Mouse (Mus musculus) neural tube, embryonic 11.5 days (tissue): ENCODE data around the gene Ttc21b. TPM values are rescaled to one million over a fixed set of nuclear protein-coding genes. Genes with fewer than 3 reads are reported as not detected.

Experiments used
- polyA plus RNA-seq: library from polyadenylated mRNA; unstranded; fragments of >200 nt; fragmentation: Nextera tagmentation; extraction: Ambion mirVana; gene quantifications from 2 replicates; pipeline ENCODE4 v1.2.1, GENCODE M21; 2014

Gene Ttc21b
- polyA plus RNA-seq, 1 experiment from 2014 or later, result 15.3 TPM

Other genes with a start within 250 kb of the Ttc21b start
- gene Galnt3, start 131.6 kb downstream of the Ttc21b start, polyA plus RNA-seq, result 0.34 and 0.45 TPM in 2 replicates
- gene Scn1a, start 184.2 kb upstream of the Ttc21b start, polyA plus RNA-seq, result 2.7 and 3.0 TPM in 2 replicates